Mouse (Mus musculus) stomach, embryonic 16.5 days (tissue): ENCODE measurements around the gene Rcc2. TPM values are rescaled to one million over a fixed set of nuclear protein-coding genes. Genes with fewer than 3 reads are reported as not detected.

Experiments
- ATAC-seq: fragments of 200-750 bp; cut with Nextera tagmentation; 2 replicates; pipeline ENCODE4 v1.8.0; 2017; ENCODE audit warnings: moderate number of reproducible peaks, moderate TSS enrichment; ENCODE audit not compliant: insufficient read depth, low FRiP score
- H3K27ac ChIP-seq: fragments of 300-500 bp; sonication (generic); 2 replicates; pipeline ENCODE4 v1.5.1; 2014; ENCODE audit warnings: low read length
- H3K27me3 ChIP-seq: fragments of 300-500 bp; sonication (generic); 2 replicates; pipeline ENCODE4 v1.6.1; 2014; ENCODE audit warnings: low read length, control low read depth, mixed read lengths; ENCODE audit not compliant: control insufficient read depth, insufficient read depth
- H3K36me3 ChIP-seq: fragments of 300-500 bp; sonication (generic); 2 replicates; pipeline ENCODE4 v1.6.1; 2014; ENCODE audit warnings: low read length; ENCODE audit not compliant: control insufficient read depth, insufficient read depth
- H3K4me1 ChIP-seq: fragments of 300-500 bp; sonication (generic); 2 replicates; pipeline ENCODE4 v1.6.1; 2014; ENCODE audit warnings: low read length, control low read depth, mixed read lengths; ENCODE audit not compliant: control insufficient read depth, insufficient read depth
- H3K4me2 ChIP-seq: fragments of 300-500 bp; sonication (generic); 2 replicates; pipeline ENCODE4 v1.6.1; 2014; ENCODE audit warnings: low read depth, low read length, mixed read lengths
- H3K4me3 ChIP-seq: fragments of 300-500 bp; sonication (generic); replicated peaks from 2 replicates; pipeline ENCODE4 v1.5.1; 2014; ENCODE audit warnings: mild to moderate bottlenecking, low read length
- H3K9ac ChIP-seq: fragments of 300-500 bp; sonication (generic); 2 replicates; pipeline ENCODE4 v1.6.1; 2014; ENCODE audit warnings: low read length
- H3K9me3 ChIP-seq: fragments of 300-500 bp; sonication (generic); replicated peaks from 2 replicates; pipeline ENCODE4 v1.6.1; 2016; ENCODE audit warnings: low read length, control low read depth; ENCODE audit not compliant: control insufficient read depth
- WGBS: fragments of 180-500 bp; shearing (Covaris S2); extraction: QIAGEN DNeasy Blood & Tissue Kit; methylation state at CpG from one replicate; pipeline ENCODE4 v1.1.7; 2014; 5-methylcytosine and 5-hydroxymethylcytosine counted together
- polyA plus RNA-seq: library from polyadenylated mRNA; unstranded; fragments of >200 nt; fragmentation: Nextera tagmentation; extraction: Ambion mirVana; gene quantifications from 2 replicates; pipeline ENCODE4 v1.2.1, GENCODE M21; 2015

Rcc2 gene
- polyA plus RNA-seq, 1 experiment from 2014 or later: 16.2 TPM

DNA sequence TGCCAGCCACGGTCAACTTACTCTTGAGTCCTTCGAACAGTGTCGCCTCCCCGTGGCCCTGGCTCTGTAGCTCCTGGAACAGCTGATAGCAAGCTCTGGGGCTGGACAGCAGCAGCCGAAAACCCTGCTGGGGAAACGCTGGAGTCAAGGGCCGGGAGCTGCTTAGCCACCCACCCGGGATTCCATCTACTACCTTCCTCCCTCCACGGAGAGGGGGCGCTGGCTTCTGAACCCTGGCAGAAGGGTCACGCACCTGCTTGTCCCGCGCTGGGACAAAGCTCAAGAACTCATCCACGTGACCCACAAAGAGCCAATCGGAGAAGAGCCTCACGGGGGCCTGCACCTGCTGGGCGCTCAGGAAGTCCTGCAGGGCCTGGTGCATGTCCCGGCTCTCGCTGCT, 50.0 kb downstream of the Rcc2 start:
- Histone ChIP-seq H3K4me1 (peaks cover 6% of the 10 kb centered on the region; the same call in 1 of the 2 replicates), H3K36me3 (no peaks in the 10 kb centered on the region), H3K27me3 (no peaks in the 10 kb centered on the region; the same call in 1 of the 2 replicates), H3K27ac (no peak overlapping the region), H3K4me2 (peak overlapping the region; percentile 43), H3K9ac (no peak overlapping the region), H3K9me3 (no peaks in the 10 kb centered on the region), H3K4me3 (peak overlapping the region; percentile 26)
- 12% methylated on average over 17 of the region's 19 CpGs for WGBS
- ATAC-seq: peak; percentile 35; the same call in 1 of the 2 replicates

DNA sequence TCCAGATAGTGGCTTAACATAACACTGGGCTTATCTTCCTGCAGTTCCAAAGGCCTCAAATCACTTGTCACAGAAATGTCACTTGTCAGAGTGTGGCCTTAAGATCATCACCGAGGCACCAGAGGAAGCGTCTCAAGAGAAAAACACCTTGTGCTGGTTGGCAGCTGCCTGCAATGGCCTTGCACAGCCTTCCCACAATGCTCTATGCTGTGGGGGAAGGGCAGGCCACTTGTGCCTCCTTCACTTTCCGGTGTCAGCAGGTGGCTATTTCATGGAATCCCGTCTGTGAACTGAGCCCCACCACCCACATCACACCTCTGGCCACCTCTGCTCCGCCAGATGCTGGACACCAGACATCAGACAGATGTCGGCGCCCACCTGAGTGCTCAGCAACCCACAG, 53.0 kb downstream of the Rcc2 start:
- no peak for ATAC-seq
- WGBS: 57% methylated on average over 7 of the region's 7 CpGs

GRCm38 (mm10) chr4:140755811-140756210, 55.5 kb downstream of the Rcc2 start:
- Histone ChIP-seq H3K27ac (no peak overlapping the region), H3K4me1 (no peaks in the 10 kb centered on the region), H3K27me3 (no peaks in the 10 kb centered on the region), H3K9me3 (no peaks in the 10 kb centered on the region), H3K4me3 (no peak overlapping the region), H3K4me2 (no peak overlapping the region), H3K9ac (no peak overlapping the region), H3K36me3 (no peaks in the 10 kb centered on the region)
- ATAC-seq: no peak
- WGBS: 68% methylated on average over 3 of the region's 3 CpGs

More for the DNA sequence above, 53.0 kb downstream of the Rcc2 start:
- Histone ChIP-seq H3K36me3 (no peaks in the 10 kb centered on the region), H3K4me1 (no peaks in the 10 kb centered on the region; the same call in 1 of the 2 replicates), H3K4me2 (no peak overlapping the region), H3K9me3 (no peaks in the 10 kb centered on the region), H3K27me3 (no peaks in the 10 kb centered on the region; the same call in 1 of the 2 replicates), H3K9ac (no peak overlapping the region), H3K27ac (no peak overlapping the region), H3K4me3 (no peak overlapping the region)

GRCm38 (mm10) chr4:140761601-140762000, 61.3 kb downstream of the Rcc2 start:
- Histone ChIP-seq H3K4me3 (no peak overlapping the region), H3K4me1 (no peaks in the 10 kb centered on the region), H3K4me2 (no peak overlapping the region), H3K27ac (no peak overlapping the region), H3K27me3 (no peaks in the 10 kb centered on the region), H3K9ac (no peak overlapping the region), H3K36me3 (no peaks in the 10 kb centered on the region), H3K9me3 (no peaks in the 10 kb centered on the region)
- 71% methylated on average over 7 of the region's 7 CpGs for WGBS
- ATAC-seq: no peak

DNA sequence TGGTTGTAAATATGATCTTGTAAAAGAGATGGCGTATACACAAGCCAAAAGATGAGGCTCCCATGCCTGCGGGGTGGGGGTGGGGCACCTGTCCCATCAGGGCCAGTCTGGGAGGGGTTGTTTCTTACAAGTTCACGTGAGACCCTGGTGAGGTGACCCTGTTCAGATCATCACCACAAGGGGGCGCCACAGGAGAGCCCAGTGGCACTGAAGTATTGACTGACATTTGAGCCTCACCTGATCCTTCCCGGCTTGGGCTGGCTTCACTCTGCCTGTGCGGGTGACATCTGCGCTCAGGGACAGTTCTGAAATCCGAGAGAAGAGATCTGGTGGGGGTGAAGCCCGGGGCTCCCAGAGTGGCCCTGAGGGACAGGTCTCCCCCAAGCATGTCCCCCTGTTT, 62.8 kb downstream of the Rcc2 start:
- H3K4me3 ChIP-seq: no peak overlapping the region
- H3K36me3 ChIP-seq: no peaks in the 10 kb centered on the region
- no peak for ATAC-seq
- no peak overlapping the region for H3K9ac ChIP-seq
- 15% methylated on average over 9 of the region's 9 CpGs for WGBS
- H3K27ac ChIP-seq: no peak overlapping the region
- no peaks in the 10 kb centered on the region for H3K9me3 ChIP-seq
- H3K4me1 ChIP-seq: no peaks in the 10 kb centered on the region
- H3K27me3 ChIP-seq: no peaks in the 10 kb centered on the region
- H3K4me2 ChIP-seq: no peak overlapping the region

- ATAC-seq: no peak
- Histone ChIP-seq H3K4me2 (no peak overlapping the region), H3K27me3 (no peaks in the 10 kb centered on the region), H3K9ac (no peak overlapping the region), H3K9me3 (no peaks in the 10 kb centered on the region), H3K4me3 (no peak overlapping the region), H3K4me1 (no peaks in the 10 kb centered on the region), H3K36me3 (no peaks in the 10 kb centered on the region), H3K27ac (no peak overlapping the region)
- 74% methylated on average over 3 of the region's 3 CpGs for WGBS
Observed at GRCm38 (mm10) chr4:140765936-140766335, 65.6 kb downstream of the Rcc2 start.

DNA sequence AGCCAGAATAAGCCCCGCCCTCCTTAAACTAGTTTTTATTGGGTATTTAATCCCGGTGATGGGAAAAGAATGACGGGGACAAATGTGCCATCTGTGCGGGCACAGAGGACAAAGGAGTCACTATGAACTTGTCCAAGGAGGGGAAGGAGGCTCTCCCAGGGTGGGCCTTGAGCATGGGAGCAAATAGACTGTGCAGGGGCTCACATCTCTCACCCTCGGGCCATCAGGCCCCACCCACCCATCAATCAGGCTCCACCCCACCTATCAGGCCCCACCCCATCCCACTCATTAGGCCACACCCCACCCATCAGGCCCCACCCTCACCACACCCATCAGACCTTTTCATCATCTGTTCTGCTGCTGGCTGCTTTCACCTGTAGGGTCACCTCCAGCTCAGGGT, 68.6 kb downstream of the Rcc2 start:
- Histone ChIP-seq H3K9me3 (no peaks in the 10 kb centered on the region), H3K4me1 (peaks cover 4% of the 10 kb centered on the region; the same call in 1 of the 2 replicates), H3K9ac (no peak overlapping the region), H3K27ac (no peak overlapping the region), H3K36me3 (no peaks in the 10 kb centered on the region), H3K4me3 (no peak overlapping the region), H3K4me2 (no peak overlapping the region), H3K27me3 (no peaks in the 10 kb centered on the region)
- ATAC-seq: no peak
- 76% methylated on average over 5 of the region's 5 CpGs for WGBS

DNA sequence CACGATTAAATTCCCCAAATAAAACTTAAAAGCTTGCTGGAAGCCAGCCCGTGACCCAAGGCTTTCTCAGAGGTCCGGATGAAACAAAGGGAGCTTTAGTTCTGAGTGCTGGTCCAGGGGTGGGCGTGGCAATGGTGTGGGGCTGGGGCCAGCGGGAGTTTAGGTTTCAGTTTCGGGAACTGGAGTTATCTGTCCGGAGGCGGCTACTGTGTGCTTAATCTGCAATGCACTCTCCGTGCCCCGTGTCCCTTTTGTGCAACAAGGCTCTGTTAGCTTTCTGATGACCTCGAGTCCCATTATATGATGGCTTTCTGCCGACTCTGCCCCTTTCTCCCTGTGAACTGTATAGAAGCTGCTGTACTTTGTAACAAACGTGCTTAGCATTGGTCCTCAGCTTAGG, 70.1 kb downstream of the Rcc2 start:
- 11% methylated on average over 13 of the region's 13 CpGs for WGBS
- Histone ChIP-seq H3K9ac (peak overlapping the region; percentile 23), H3K9me3 (no peaks in the 10 kb centered on the region), H3K36me3 (no peaks in the 10 kb centered on the region), H3K27ac (peak overlapping the region; percentile 82), H3K4me2 (peak overlapping the region; percentile 52), H3K27me3 (no peaks in the 10 kb centered on the region), H3K4me3 (peak overlapping the region; percentile 41), H3K4me1 (peaks cover 4% of the 10 kb centered on the region; the same call in 1 of the 2 replicates)
- peak; percentile 61 for ATAC-seq

- 23% methylated on average over 4 of the region's 4 CpGs for WGBS
- Histone ChIP-seq H3K9me3 (no peaks in the 10 kb centered on the region), H3K4me2 (no peak overlapping the region), H3K9ac (no peak overlapping the region), H3K4me1 (peaks cover 4% of the 10 kb centered on the region; the same call in 1 of the 2 replicates), H3K27ac (no peak overlapping the region), H3K4me3 (no peak overlapping the region), H3K27me3 (no peaks in the 10 kb centered on the region), H3K36me3 (no peaks in the 10 kb centered on the region)
- ATAC-seq: peak; percentile 32; the same call in 1 of the 2 replicates
Observed at GRCm38 (mm10) chr4:140771091-140771490, 70.8 kb downstream of the Rcc2 start.
